Comparison of ENCODE assay signal across 20 mouse cellular contexts in the genomic region with DNA sequence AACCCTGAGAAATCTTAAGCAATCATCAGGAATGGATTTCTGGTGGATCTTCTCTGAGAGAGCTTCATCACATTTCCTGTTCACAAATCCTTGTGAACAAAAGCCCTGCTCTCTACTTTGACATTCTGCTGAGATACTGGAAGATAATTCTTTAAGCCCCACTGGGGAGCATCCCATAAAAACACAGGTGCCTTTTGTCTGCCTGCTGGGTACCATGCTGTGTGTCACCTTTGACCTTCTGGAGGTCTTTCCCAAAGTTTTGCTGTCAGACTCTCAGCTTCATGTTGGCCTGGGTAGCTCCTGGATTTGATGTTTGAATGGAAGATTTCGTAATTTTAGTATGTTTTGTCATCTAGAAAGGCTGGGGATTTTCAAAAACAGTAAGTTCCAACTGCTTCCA.
"Had no signal": no experiment of that assay in that cellular context is flagged by ENCODE, and none has a peak within 500 bp of the region (broad histone marks: within the 10 kb centered on the region; RNA-seq: fewer than 3 reads in every experiment).

No protein-coding gene starts in this region.

- ATAC-seq: midbrain, embryonic 16.5 days had no signal

- H3K27ac ChIP-seq: midbrain, embryonic 10.5 days; midbrain, embryonic 12.5 days; neural tube, embryonic 13.5 days; neural tube, embryonic 15.5 days; stomach, embryonic 15.5 days; stomach, postnatal 0 days had no signal

- DNase-seq: lung, adult 18-20 months; lung, embryonic 14.5 days; lung, postnatal 10 days; lung, postnatal 4 days; midbrain, embryonic 14.5 days; retina, postnatal 1 day; right cerebral cortex, adult 18-20 months; right cerebral cortex, postnatal 25 days; right cerebral cortex, postnatal 4 days; thymus, adult 2 months; thymus, postnatal 25 days; thymus, postnatal 4 days had no signal

- H3K9ac ChIP-seq: lung, embryonic 14.5 days; midbrain, embryonic 12.5 days; neural tube, embryonic 13.5 days; neural tube, embryonic 15.5 days; stomach, embryonic 15.5 days had no signal

- H3K4me3 ChIP-seq: midbrain, embryonic 10.5 days; midbrain, embryonic 12.5 days; myocyte; neural tube, embryonic 13.5 days; neural tube, embryonic 15.5 days; stomach, embryonic 15.5 days had no signal

- H3K27me3 ChIP-seq: midbrain, embryonic 12.5 days; neural tube, embryonic 13.5 days; neural tube, embryonic 15.5 days; stomach, embryonic 15.5 days had no signal

- H3K9me3 ChIP-seq: midbrain, embryonic 10.5 days; midbrain, embryonic 12.5 days; neural tube, embryonic 13.5 days; neural tube, embryonic 15.5 days; stomach, embryonic 15.5 days had no signal

- H3K4me2 ChIP-seq: lung, embryonic 14.5 days; midbrain, embryonic 12.5 days; neural tube, embryonic 13.5 days; neural tube, embryonic 15.5 days; stomach, embryonic 15.5 days had no signal

- H3K4me1 ChIP-seq: midbrain, embryonic 10.5 days; midbrain, embryonic 12.5 days; neural tube, embryonic 13.5 days; neural tube, embryonic 15.5 days; stomach, embryonic 15.5 days had no signal
